Mouse (Mus musculus) C2C12 (cell line): ENCODE results near the gene Kalrn.

Experiments
- CEBPB ChIP-seq: IDR thresholded peaks from one replicate; pipeline ENCODE4 v1.6.1; 2011; ENCODE audit warnings: low read depth, mild to moderate bottlenecking, control low read depth, moderate library complexity
- CTCF ChIP-seq: IDR thresholded peaks from one replicate; pipeline ENCODE4 v1.5.1; 2011; ENCODE audit not compliant: control insufficient read depth, insufficient read depth, insufficient read length
- FOSL1 ChIP-seq: IDR thresholded peaks from one replicate; pipeline ENCODE4 v1.8.0; 2011; ENCODE audit warnings: mild to moderate bottlenecking, low read length; ENCODE audit not compliant: poor library complexity, insufficient read depth, severe bottlenecking
- MYOD1 ChIP-seq: IDR thresholded peaks from one replicate; pipeline ENCODE4 v1.6.1; 2011; ENCODE audit warnings: low read depth; ENCODE audit not compliant: control insufficient read depth, insufficient read length
- MYOG ChIP-seq: IDR thresholded peaks from one replicate; pipeline ENCODE4 v1.6.1; 2011; ENCODE audit not compliant: control insufficient read depth, insufficient read length; ENCODE audit errors: extremely low read depth
- USF1 ChIP-seq: IDR thresholded peaks from one replicate; pipeline ENCODE4 v1.6.1; 2011; ENCODE audit warnings: low read depth, mild to moderate bottlenecking, control low read depth, moderate library complexity

DNA sequence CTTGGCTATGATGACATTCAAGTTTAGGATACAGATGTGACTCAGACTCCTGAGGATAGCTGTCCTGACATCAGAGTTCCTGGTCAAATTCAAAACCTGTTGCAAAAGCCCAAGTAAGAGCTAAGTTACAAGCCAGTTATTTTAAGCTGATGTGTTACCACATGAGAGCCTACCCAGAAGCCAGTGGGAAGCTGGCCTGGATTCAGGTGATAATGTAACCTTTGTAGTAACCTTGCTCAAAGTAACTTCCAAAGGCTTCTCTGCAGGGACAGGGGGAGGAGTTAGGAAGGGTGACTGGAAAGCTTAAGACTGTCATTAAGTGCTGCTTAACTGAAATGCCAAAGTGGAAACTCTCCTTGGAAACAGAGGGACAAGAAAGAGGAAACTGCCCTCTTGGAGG lies 506.4 kb downstream of the Kalrn start:
- no peak for TF ChIP-seq CTCF
- no peak for TF ChIP-seq MYOD1
- TF ChIP-seq USF1, result no peak
- TF ChIP-seq MYOG, result no peak
- no peak for TF ChIP-seq CEBPB
- no peak for TF ChIP-seq FOSL1
